Mouse (Mus musculus) stomach, embryonic 14.5 days (tissue): ENCODE measurements at regions not wholly inside any gene's neighbourhood (a gene's known extent, or its start where the extent isn't known, plus 50 kb on each side); places are given as distances from the start of the nearest gene placed in this dataset.

Source experiments
- ATAC-seq: fragments of 200-750 bp; cut with Nextera tagmentation; 2 replicates; pipeline ENCODE4 v1.8.0; 2017; ENCODE audit warnings: low read depth, moderate TSS enrichment; ENCODE audit not compliant: insufficient number of reproducible peaks, insufficient read depth, low FRiP score
- H3K27ac ChIP-seq: fragments of 300-500 bp; sonication (generic); 2 replicates; pipeline ENCODE4 v1.5.1; 2014; ENCODE audit warnings: mild to moderate bottlenecking, low read length, moderate library complexity, mixed read lengths
- H3K27me3 ChIP-seq: fragments of 300-500 bp; sonication (generic); 2 replicates; pipeline ENCODE4 v1.6.1; 2014; ENCODE audit warnings: low read length, control low read depth, mixed read lengths; ENCODE audit not compliant: control insufficient read depth, insufficient read depth
- H3K36me3 ChIP-seq: fragments of 300-500 bp; sonication (generic); 2 replicates; pipeline ENCODE4 v1.6.1; 2014; ENCODE audit warnings: mild to moderate bottlenecking, control low read depth, low read length, moderate library complexity, mixed read lengths; ENCODE audit not compliant: control insufficient read depth, insufficient read depth
- H3K4me1 ChIP-seq: fragments of 300-500 bp; sonication (generic); 2 replicates; pipeline ENCODE4 v1.6.1; 2014; ENCODE audit warnings: low read length, control low read depth, mixed read lengths; ENCODE audit not compliant: control insufficient read depth, insufficient read depth
- H3K4me2 ChIP-seq: fragments of 300-500 bp; sonication (generic); replicated peaks from 2 replicates; pipeline ENCODE4 v1.6.1; 2014; ENCODE audit warnings: low read depth, low read length, control low read depth
- H3K4me3 ChIP-seq: fragments of 300-500 bp; sonication (generic); 2 replicates; pipeline ENCODE4 v1.5.1; 2014; ENCODE audit warnings: low read depth, low read length, control low read depth
- H3K9ac ChIP-seq: fragments of 300-500 bp; sonication (generic); replicated peaks from 2 replicates; pipeline ENCODE4 v1.6.1; 2014; ENCODE audit warnings: low read depth, mild to moderate bottlenecking, control low read depth, low read length, moderate library complexity, mixed read lengths
- H3K9me3 ChIP-seq: fragments of 300-500 bp; sonication (generic); 2 replicates; pipeline ENCODE4 v1.6.1; 2016; ENCODE audit warnings: low read depth, low read length, control low read depth; ENCODE audit not compliant: control insufficient read depth
- WGBS: fragments of 180-500 bp; shearing (Covaris S2); extraction: QIAGEN DNeasy Blood & Tissue Kit; methylation state at CpG from one replicate; pipeline ENCODE4 v1.1.7; 2014; 5-methylcytosine and 5-hydroxymethylcytosine counted together

DNA sequence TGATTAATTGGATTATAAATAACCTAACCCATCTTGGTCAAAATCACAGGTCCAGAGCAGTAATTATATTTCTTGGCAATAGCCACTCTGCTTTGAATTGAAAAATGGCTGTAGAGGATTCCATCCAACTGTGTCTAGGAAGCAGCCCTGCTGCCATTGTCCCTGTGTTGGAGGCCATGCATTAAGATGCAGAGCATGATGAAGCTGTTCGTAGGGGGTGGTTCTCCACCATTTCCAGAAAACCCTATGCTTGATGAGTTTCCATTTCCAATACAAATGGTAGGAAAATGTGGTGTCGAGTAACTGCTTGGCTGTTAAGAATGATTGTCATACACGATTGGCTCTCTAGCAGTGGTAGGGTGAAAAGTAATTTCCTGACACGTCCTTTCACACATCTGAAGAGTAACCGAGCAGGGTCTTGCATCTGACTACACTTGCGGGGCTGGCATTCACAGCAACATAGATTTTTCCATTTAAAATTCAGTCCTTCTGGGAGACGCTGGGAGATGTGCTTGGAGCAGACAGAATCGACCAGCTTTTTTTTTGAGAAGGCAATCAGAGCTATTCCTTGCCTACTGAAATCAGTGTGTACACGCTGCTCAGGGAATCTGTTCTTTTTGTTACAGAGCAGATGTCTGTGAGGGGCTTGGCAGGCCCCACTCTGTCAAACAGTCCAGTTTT lies 211.0 kb downstream of the Cmpk2 start:
- WGBS: 60% methylated on average over 9 of the region's 9 CpGs
- no peak overlapping the region for H3K9ac ChIP-seq
- H3K4me3 ChIP-seq: no peak overlapping the region
- no peak overlapping the region for H3K27ac ChIP-seq
- no peaks in the 10 kb centered on the region for H3K36me3 ChIP-seq
- no peak overlapping the region for H3K4me2 ChIP-seq
- H3K9me3 ChIP-seq: no peaks in the 10 kb centered on the region
- no peak for ATAC-seq
- H3K4me1 ChIP-seq: no peaks in the 10 kb centered on the region
- H3K27me3 ChIP-seq: no peaks in the 10 kb centered on the region

DNA sequence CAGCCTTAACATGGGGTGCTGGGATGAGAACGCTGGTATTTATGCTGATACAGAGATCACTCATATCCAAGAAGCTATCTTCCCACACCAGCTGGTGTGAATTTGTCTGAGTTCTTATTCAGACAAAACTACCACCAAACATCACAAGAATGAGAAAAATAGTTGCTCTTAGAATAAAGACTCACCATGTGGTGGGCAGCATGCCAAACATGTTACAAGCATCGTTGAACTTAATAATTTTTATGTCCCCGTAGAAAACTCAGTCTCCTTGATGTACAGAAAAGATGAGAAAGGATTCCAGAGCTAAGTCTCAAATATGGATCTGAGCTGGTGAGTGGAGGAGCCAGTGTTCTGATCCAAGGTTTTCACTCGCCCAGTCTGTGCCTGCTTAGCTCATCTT lies 196.5 kb downstream of the Cmpk2 start:
- Histone ChIP-seq H3K36me3 (no peaks in the 10 kb centered on the region), H3K4me2 (no peak overlapping the region), H3K27me3 (no peaks in the 10 kb centered on the region), H3K9me3 (no peaks in the 10 kb centered on the region), H3K4me3 (no peak overlapping the region), H3K4me1 (no peaks in the 10 kb centered on the region), H3K9ac (no peak overlapping the region), H3K27ac (no peak overlapping the region)
- 72% methylated on average over 4 of the region's 4 CpGs for WGBS
- ATAC-seq: no peak

DNA sequence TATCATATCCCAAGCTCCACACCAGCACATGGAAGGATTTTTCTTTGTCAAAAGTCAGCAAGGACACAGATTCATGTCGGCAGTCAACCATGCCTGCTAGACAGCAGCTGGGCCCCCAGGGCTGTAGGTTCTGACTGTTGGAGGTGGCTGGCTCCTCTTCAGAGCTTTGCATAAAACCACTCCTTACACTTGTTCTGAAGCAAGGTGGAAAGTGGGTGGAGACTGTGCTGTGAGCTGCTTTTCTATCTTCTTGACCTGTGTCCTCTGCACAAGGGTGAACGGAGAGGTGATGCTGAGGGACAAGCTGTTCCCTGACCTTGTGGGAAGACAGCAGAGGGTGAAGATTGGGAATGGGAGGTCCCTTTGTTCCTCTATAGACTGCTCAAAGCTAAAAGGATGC lies 185.2 kb downstream of the Cmpk2 start:
- Histone ChIP-seq H3K27ac (no peak overlapping the region), H3K4me2 (no peak overlapping the region), H3K4me1 (no peaks in the 10 kb centered on the region), H3K9me3 (no peaks in the 10 kb centered on the region), H3K36me3 (no peaks in the 10 kb centered on the region), H3K27me3 (no peaks in the 10 kb centered on the region), H3K4me3 (no peak overlapping the region), H3K9ac (no peak overlapping the region)
- ATAC-seq: no peak
- WGBS: 85% methylated on average over 2 of the region's 2 CpGs

DNA sequence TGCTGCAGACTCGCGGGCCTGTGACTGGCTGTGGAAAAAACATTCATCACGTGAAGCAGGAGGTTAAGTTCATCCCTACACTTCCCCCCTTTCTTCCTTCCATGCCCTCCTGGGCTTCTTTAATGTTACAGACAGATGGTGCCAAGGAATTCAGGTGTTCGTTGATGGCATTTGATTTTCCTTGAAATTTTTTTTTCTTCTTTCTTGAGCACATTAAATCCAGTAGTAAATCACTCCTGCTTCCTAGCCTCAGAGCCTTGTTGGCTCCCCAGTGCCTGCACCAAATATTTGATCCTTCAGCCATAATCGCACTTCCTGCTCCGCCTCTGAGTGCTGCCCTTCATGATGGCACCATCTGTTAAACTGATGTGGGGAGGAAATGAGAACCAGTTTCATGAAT lies 184.8 kb downstream of the Cmpk2 start:
- Histone ChIP-seq H3K4me1 (no peaks in the 10 kb centered on the region), H3K27ac (no peak overlapping the region), H3K4me3 (no peak overlapping the region), H3K4me2 (no peak overlapping the region), H3K9me3 (no peaks in the 10 kb centered on the region), H3K27me3 (no peaks in the 10 kb centered on the region), H3K36me3 (no peaks in the 10 kb centered on the region), H3K9ac (no peak overlapping the region)
- 58% methylated on average over 6 of the region's 6 CpGs for WGBS
- no peak for ATAC-seq

DNA sequence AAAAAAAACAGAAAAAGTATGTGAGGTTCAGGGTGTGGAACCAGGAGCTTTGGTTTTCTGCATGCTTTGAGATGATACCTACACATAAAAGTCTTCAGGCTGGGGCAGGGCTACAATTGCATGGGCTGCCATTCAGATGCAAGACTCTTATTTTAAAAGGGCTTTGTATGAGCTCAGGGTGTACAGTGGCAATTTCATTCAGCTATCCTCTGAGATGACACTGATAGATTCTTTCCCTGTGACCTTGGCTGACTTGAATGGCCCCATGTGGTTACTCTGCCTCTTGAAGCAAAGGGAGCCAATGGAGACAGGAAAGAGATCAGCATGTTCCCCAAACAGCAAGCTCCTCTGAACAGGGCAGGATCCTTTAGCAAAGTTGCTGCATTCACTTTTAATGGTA lies 177.1 kb downstream of the Cmpk2 start:
- Histone ChIP-seq H3K9ac (no peak overlapping the region), H3K4me1 (no peaks in the 10 kb centered on the region), H3K4me2 (no peak overlapping the region), H3K27me3 (no peaks in the 10 kb centered on the region), H3K36me3 (no peaks in the 10 kb centered on the region), H3K9me3 (no peaks in the 10 kb centered on the region), H3K27ac (no peak overlapping the region), H3K4me3 (no peak overlapping the region)
- ATAC-seq: no peak

DNA sequence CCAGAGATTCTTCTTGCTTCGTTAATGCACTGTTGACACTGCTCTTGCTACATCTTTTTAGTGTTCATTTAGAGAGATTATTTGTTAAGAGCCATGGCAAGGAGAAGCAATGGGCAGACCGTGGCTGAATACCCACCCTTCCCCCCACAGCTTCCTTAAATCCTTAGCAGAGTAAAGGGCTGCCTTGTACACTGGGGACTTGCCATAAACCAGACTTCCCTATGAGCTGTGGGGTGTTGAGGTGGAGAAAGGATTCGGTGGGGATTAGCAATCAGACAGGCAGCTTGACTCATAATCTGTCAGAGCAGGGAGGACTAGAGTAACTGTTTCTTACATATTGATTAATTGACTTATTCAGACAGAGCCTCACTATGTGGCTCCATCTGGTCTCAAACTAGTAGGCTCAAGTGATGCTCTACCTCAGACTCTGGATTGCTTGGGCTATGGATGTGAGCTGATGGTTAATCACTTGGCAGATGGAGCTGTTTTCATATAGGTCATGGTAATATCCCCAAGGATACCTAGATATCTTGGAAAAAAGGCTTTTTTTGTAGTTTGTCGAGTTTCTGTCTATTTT lies 166.7 kb downstream of the Cmpk2 start:
- Histone ChIP-seq H3K9ac (no peak overlapping the region), H3K27ac (no peak overlapping the region), H3K4me3 (no peak overlapping the region), H3K4me1 (no peaks in the 10 kb centered on the region), H3K4me2 (no peak overlapping the region), H3K36me3 (no peaks in the 10 kb centered on the region), H3K27me3 (no peaks in the 10 kb centered on the region), H3K9me3 (no peaks in the 10 kb centered on the region)
- WGBS: 39% methylated on average over 4 of the region's 4 CpGs
- no peak for ATAC-seq

DNA sequence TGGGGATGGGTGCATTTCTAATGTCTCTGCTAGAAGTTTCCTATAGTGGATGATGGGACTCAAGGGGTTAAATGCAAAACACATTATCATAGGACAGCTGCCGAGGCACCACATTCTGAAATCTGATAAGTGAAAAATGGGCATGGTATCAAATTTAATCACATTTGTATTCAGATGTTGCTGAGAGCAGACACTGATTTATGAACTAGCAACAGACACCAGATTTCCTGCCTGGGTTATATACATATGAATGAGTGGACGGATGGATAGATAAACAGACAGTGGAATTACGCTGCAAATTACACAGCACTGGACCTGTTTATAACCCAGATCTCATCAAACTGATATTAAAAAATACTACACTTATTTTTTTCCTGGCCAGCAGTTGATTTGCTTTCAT lies 166.2 kb downstream of the Cmpk2 start:
- ATAC-seq: no peak
- no peak overlapping the region for H3K27ac ChIP-seq
- H3K9ac ChIP-seq: no peak overlapping the region
- no peak overlapping the region for H3K4me3 ChIP-seq
- no peaks in the 10 kb centered on the region for H3K27me3 ChIP-seq
- no peak overlapping the region for H3K4me2 ChIP-seq
- H3K36me3 ChIP-seq: no peaks in the 10 kb centered on the region
- 17% methylated on average over 3 of the region's 3 CpGs for WGBS
- H3K4me1 ChIP-seq: no peaks in the 10 kb centered on the region
- H3K9me3 ChIP-seq: no peaks in the 10 kb centered on the region

DNA sequence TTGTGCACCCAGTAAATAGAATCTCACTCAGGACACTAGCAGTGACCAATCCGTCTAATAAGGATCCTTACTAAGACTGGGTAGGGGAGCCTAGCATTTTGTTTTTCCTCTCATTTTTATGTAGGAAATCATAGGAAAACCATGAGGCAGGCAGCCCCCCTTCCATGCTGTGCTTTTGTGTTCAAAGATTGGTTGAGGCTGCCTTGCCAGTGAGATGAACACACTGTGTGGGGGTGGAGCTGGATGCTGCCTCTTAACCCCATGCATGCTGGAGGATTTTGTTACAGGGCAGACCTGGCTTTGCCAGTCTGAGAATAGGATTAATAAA lies 162.8 kb downstream of the Cmpk2 start:
- H3K27ac ChIP-seq: no peak overlapping the region
- no peak for ATAC-seq
- WGBS: 34% methylated on average over 1 of the region's 1 CpGs
- H3K36me3 ChIP-seq: no peaks in the 10 kb centered on the region
- no peaks in the 10 kb centered on the region for H3K9me3 ChIP-seq
- H3K9ac ChIP-seq: no peak overlapping the region
- H3K4me1 ChIP-seq: no peaks in the 10 kb centered on the region
- no peak overlapping the region for H3K4me3 ChIP-seq
- no peaks in the 10 kb centered on the region for H3K27me3 ChIP-seq
- no peak overlapping the region for H3K4me2 ChIP-seq

DNA sequence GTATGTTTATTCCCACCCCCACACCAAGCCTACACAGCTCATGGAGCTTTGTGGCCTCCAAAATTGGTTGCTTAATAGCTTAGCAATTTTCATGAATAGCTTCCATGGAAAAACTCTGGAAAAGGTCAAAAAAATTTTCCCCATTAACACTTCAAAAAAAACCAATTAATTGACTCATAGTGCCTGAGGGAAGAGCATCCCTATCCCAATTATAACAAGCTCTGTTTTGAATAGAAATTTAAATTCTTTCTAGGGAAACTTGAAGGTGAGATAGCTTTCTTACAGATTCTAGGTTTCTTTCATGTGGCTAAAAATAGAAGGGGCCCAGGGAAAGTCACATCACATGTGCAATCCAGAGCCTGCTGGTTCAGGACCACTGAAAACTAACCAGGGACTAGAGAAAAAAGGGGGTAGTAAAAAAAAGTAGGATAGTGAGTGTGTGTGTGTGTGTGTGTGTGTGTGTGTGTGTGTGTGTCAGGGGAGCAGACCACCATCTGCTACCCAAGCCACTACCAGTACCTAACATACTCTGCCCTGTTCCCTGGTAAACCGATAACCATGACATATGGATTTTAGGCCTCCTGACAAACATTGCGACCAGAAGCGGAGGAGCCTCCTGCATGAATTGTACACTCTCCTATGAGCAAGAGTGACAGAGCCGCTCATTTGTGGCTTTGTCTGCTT lies 162.2 kb downstream of the Cmpk2 start:
- H3K9ac ChIP-seq: no peak overlapping the region
- H3K36me3 ChIP-seq: no peaks in the 10 kb centered on the region
- no peak overlapping the region for H3K4me2 ChIP-seq
- no peak for ATAC-seq
- H3K27me3 ChIP-seq: no peaks in the 10 kb centered on the region
- H3K27ac ChIP-seq: no peak overlapping the region
- no peaks in the 10 kb centered on the region for H3K4me1 ChIP-seq
- H3K9me3 ChIP-seq: no peaks in the 10 kb centered on the region
- H3K4me3 ChIP-seq: no peak overlapping the region
- 28% methylated on average over 4 of the region's 4 CpGs for WGBS
